Mouse (Mus musculus): ENCODE data around the gene Ajm1. TPM values are rescaled to one million over a fixed set of nuclear protein-coding genes. Genes with fewer than 3 reads are reported as not detected.

The Ajm1 gene
- polyA plus RNA-seq, 1 experiment from 2014 or later, result 2.9 TPM

GRCm38 (mm10) chr2:25582466-25583119 lies 1.0 kb upstream of the Ajm1 start:
- Histone ChIP-seq H3K27me3 (replicated peaks) (peaks cover 35% of the 10 kb centered on the region), H3K4me1 (replicated peaks) (peaks cover 52% of the 10 kb centered on the region), H3K9ac (no peak overlapping the region), H3K4me2 (replicated peaks) (peak overlapping the region; percentile 82; the same call in 1 of the 2 replicates), H3K27ac (no peak overlapping the region), H3K9me3 (no peaks in the 10 kb centered on the region), H3K4me3 (replicated peaks) (no peak overlapping the region), H3K36me3 (peaks cover 12% of the 10 kb centered on the region; the same call in 1 of the 2 replicates)
- ATAC-seq, result no peak
- 42% methylated on average over 12 of the region's 12 CpGs for WGBS

- Histone ChIP-seq H3K4me2 (replicated peaks) (peak overlapping the region; percentile 82), H3K9me3 (no peaks in the 10 kb centered on the region), H3K4me1 (replicated peaks) (peaks cover 59% of the 10 kb centered on the region), H3K27ac (no peak overlapping the region), H3K9ac (no peak overlapping the region), H3K36me3 (peaks cover 7% of the 10 kb centered on the region; the same call in 1 of the 2 replicates), H3K4me3 (replicated peaks) (no peak overlapping the region), H3K27me3 (replicated peaks) (peaks cover 42% of the 10 kb centered on the region)
- WGBS, result 22% methylated on average over 6 of the region's 6 CpGs
- no peak for ATAC-seq
Observed at GRCm38 (mm10) chr2:25581901-25582301, 344 bp upstream of the Ajm1 start.

- Histone ChIP-seq H3K4me3 (replicated peaks) (no peak overlapping the region), H3K36me3 (0 out of 2 replicates have a peak, but pooled peaks cover 2% of the 10 kb centered on the region), H3K9ac (no peak overlapping the region), H3K9me3 (no peaks in the 10 kb centered on the region), H3K4me1 (replicated peaks) (peaks cover 69% of the 10 kb centered on the region), H3K27me3 (replicated peaks) (peaks cover 51% of the 10 kb centered on the region), H3K27ac (no peak overlapping the region), H3K4me2 (replicated peaks) (peak overlapping the region; percentile 82; the same call in 1 of the 2 replicates)
- WGBS, result 27% methylated on average over 6 of the region's 6 CpGs
- no peak for ATAC-seq
Observed at GRCm38 (mm10) chr2:25580621-25581101, 896 bp downstream of the Ajm1 start.

GRCm38 (mm10) chr2:25579737-25580460 lies 1.7 kb downstream of the Ajm1 start:
- Histone ChIP-seq H3K9ac (no peak overlapping the region), H3K9me3 (no peaks in the 10 kb centered on the region), H3K4me1 (replicated peaks) (peaks cover 73% of the 10 kb centered on the region), H3K36me3 (no peaks in the 10 kb centered on the region), H3K4me3 (replicated peaks) (peak overlapping the region; percentile 28), H3K27me3 (replicated peaks) (peaks cover 51% of the 10 kb centered on the region), H3K27ac (0 out of 2 replicates have a peak overlapping the region, but pooled peaks have one; percentile 3), H3K4me2 (replicated peaks) (peak overlapping the region; percentile 62)
- peak; percentile 30 for ATAC-seq
- WGBS, result 3% methylated on average over 27 of the region's 27 CpGs

- Histone ChIP-seq H3K27ac (no peak overlapping the region), H3K4me2 (replicated peaks) (peak overlapping the region; percentile 62), H3K4me1 (replicated peaks) (peaks cover 73% of the 10 kb centered on the region), H3K36me3 (no peaks in the 10 kb centered on the region), H3K4me3 (replicated peaks) (peak overlapping the region; percentile 28), H3K9me3 (no peaks in the 10 kb centered on the region), H3K27me3 (replicated peaks) (peaks cover 51% of the 10 kb centered on the region), H3K9ac (peak overlapping the region; percentile 20; the same call in 1 of the 2 replicates)
- no peak for ATAC-seq
- WGBS, result 7% methylated on average over 77 of the region's 77 CpGs
Observed at GRCm38 (mm10) chr2:25578796-25579736, 2.5 kb downstream of the Ajm1 start.

GRCm38 (mm10) chr2:25577951-25578795 lies 3.4 kb downstream of the Ajm1 start:
- no peaks in the 10 kb centered on the region for H3K9me3 ChIP-seq

GRCm38 (mm10) chr2:25576965-25577891 lies 4.3 kb downstream of the Ajm1 start:
- no peak overlapping the region for H3K27ac ChIP-seq
- no peaks in the 10 kb centered on the region for H3K9me3 ChIP-seq
- peaks cover 51% of the 10 kb centered on the region for H3K27me3 ChIP-seq (replicated peaks)
- peak overlapping the region; percentile 28 for H3K4me3 ChIP-seq (replicated peaks)
- ATAC-seq, result no peak
- peak overlapping the region; percentile 62 for H3K4me2 ChIP-seq (replicated peaks)
- H3K36me3 ChIP-seq, result no peaks in the 10 kb centered on the region
- H3K4me1 ChIP-seq (replicated peaks), result peaks cover 74% of the 10 kb centered on the region
- WGBS, result 23% methylated on average over 92 of the region's 92 CpGs
- peak overlapping the region; percentile 26 for H3K9ac ChIP-seq

More at GRCm38 (mm10) chr2:25577951-25578795, 3.4 kb downstream of the Ajm1 start:
- Histone ChIP-seq H3K4me1 (replicated peaks) (peaks cover 79% of the 10 kb centered on the region), H3K9ac (peak overlapping the region; percentile 26), H3K4me3 (replicated peaks) (peak overlapping the region; percentile 28), H3K27ac (no peak overlapping the region), H3K4me2 (replicated peaks) (peak overlapping the region; percentile 62), H3K36me3 (no peaks in the 10 kb centered on the region), H3K27me3 (replicated peaks) (peaks cover 51% of the 10 kb centered on the region)
- 12% methylated on average over 75 of the region's 75 CpGs for WGBS
- no peak for ATAC-seq

- ATAC-seq, result no peak
- H3K9ac ChIP-seq, result peak overlapping the region; percentile 61; the same call in 1 of the 2 replicates
- no peak overlapping the region for H3K4me3 ChIP-seq (replicated peaks)
- WGBS, result 78% methylated on average over 16 of the region's 16 CpGs
- peaks cover 66% of the 10 kb centered on the region for H3K4me1 ChIP-seq (replicated peaks)
- peak overlapping the region; percentile 95; the same call in 1 of the 2 replicates for H3K27ac ChIP-seq
- H3K27me3 ChIP-seq (replicated peaks), result peaks cover 51% of the 10 kb centered on the region
- peak overlapping the region; percentile 87 for H3K4me2 ChIP-seq (replicated peaks)
- no peaks in the 10 kb centered on the region for H3K9me3 ChIP-seq
- no peaks in the 10 kb centered on the region for H3K36me3 ChIP-seq
Observed at GRCm38 (mm10) chr2:25576028-25576850, 5.3 kb downstream of the Ajm1 start.

- Histone ChIP-seq H3K4me3 (replicated peaks) (peak overlapping the region; percentile 54), H3K9ac (peak overlapping the region; percentile 61), H3K27me3 (replicated peaks) (peaks cover 45% of the 10 kb centered on the region), H3K27ac (peak overlapping the region; percentile 95), H3K9me3 (no peaks in the 10 kb centered on the region), H3K4me1 (replicated peaks) (peaks cover 60% of the 10 kb centered on the region), H3K36me3 (no peaks in the 10 kb centered on the region), H3K4me2 (replicated peaks) (peak overlapping the region; percentile 87)
- 14% methylated on average over 21 of the region's 21 CpGs for WGBS
- ATAC-seq, result no peak
Observed at GRCm38 (mm10) chr2:25575432-25576027, 6.0 kb downstream of the Ajm1 start.
